Mouse (Mus musculus) embryonic facial prominence, embryonic 12.5 days (tissue): Measurements from ENCODE around the gene Pepd. TPM values are rescaled to one million over a fixed set of nuclear protein-coding genes. Genes with fewer than 3 reads are reported as not detected.

Experiments used
- ATAC-seq: fragments of 200-750 bp; cut with Nextera tagmentation; 2 replicates; pipeline ENCODE4 v1.8.0; 2017; ENCODE audit not compliant: insufficient number of reproducible peaks, insufficient read depth, low FRiP score, low TSS enrichment
- H3K27ac ChIP-seq: fragments of 300-500 bp; sonication (generic); 2 replicates; pipeline ENCODE4 v1.5.1; 2016; ENCODE audit warnings: mild to moderate bottlenecking
- H3K27me3 ChIP-seq: fragments of 300-500 bp; sonication (generic); 2 replicates; pipeline ENCODE4 v1.6.1; 2016; ENCODE audit warnings: mild to moderate bottlenecking, moderate library complexity
- H3K36me3 ChIP-seq: fragments of 300-500 bp; sonication (generic); 2 replicates; pipeline ENCODE4 v1.6.1; 2016; ENCODE audit warnings: mild to moderate bottlenecking
- H3K4me1 ChIP-seq: fragments of 300-500 bp; sonication (generic); 2 replicates; pipeline ENCODE4 v1.6.1; 2016
- H3K4me2 ChIP-seq: fragments of 300-500 bp; sonication (generic); replicated peaks from 2 replicates; pipeline ENCODE4 v1.6.1; 2016; ENCODE audit warnings: mild to moderate bottlenecking, moderate library complexity
- H3K4me3 ChIP-seq: fragments of 300-500 bp; sonication (generic); 2 replicates; pipeline ENCODE4 v1.5.1; 2016; ENCODE audit warnings: mild to moderate bottlenecking
- H3K9ac ChIP-seq: fragments of 300-500 bp; sonication (generic); 2 replicates; pipeline ENCODE4 v1.6.1; 2016; ENCODE audit warnings: mild to moderate bottlenecking, moderate library complexity
- H3K9me3 ChIP-seq: fragments of 300-500 bp; sonication (generic); 2 replicates; pipeline ENCODE4 v1.6.1; 2016; ENCODE audit warnings: mild to moderate bottlenecking, moderate library complexity
- WGBS: fragments of 180-500 bp; shearing (Covaris S2); methylation state at CpG from one replicate; pipeline ENCODE4 v1.1.7; 2016; 5-methylcytosine and 5-hydroxymethylcytosine counted together
- polyA plus RNA-seq: library from polyadenylated mRNA; unstranded; fragments of >200 nt; fragmentation: Nextera tagmentation; extraction: Ambion mirVana; gene quantifications from 2 replicates; pipeline ENCODE4 v1.2.1, GENCODE M21; 2016

Pepd gene
- polyA plus RNA-seq, 1 experiment from 2014 or later: 62.9 TPM

DNA sequence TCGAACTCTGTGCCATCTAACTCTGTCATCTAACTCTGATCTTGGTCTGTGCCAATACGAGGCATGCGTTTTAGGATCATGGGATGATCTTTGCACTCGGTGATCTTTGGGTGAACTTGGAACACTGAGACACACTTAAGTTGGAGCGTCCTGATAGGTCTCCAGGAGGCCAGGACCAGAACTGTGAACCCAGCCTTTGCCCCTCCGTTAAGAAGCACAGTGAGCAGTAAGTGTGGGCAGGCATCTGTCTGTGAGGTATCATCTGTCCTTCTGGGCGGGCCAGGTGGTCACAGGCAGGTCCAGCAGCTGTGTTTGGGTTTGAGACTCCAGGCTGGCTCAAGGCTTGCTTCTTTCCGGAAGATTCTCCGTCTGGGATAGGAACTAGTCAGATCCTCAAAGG, 1.8 kb downstream of the Pepd start:
- no peaks in the 10 kb centered on the region for H3K27me3 ChIP-seq
- ATAC-seq: no peak
- no peak overlapping the region for H3K27ac ChIP-seq
- no peak overlapping the region for H3K4me2 ChIP-seq
- 94% methylated on average over 9 of the region's 9 CpGs for WGBS
- no peaks in the 10 kb centered on the region for H3K9me3 ChIP-seq
- H3K4me1 ChIP-seq: peaks cover 7% of the 10 kb centered on the region
- no peak overlapping the region for H3K4me3 ChIP-seq
- H3K9ac ChIP-seq: no peak overlapping the region
- H3K36me3 ChIP-seq: no peaks in the 10 kb centered on the region

DNA sequence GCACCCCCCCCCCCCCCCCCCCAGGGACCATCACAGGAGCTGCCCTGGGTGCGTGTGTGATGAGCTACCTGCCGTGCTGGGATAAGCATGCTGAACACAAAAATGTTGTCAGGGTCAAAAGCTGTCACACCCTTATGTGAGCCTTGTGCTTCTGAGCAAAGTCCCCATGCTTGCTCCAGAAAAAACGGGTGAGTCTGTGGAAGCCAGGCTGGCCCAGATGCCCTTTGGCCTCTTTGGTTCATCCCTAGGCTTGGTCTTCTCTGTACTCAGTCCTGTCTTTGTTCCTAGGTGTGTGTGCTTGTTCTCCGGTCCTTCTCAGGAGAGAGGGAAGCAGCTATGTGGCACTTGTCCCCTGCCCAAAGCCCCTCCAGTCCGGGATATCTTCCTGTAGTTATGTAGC, 3.4 kb downstream of the Pepd start:
- Histone ChIP-seq H3K27ac (no peak overlapping the region), H3K36me3 (no peaks in the 10 kb centered on the region), H3K9ac (no peak overlapping the region), H3K27me3 (no peaks in the 10 kb centered on the region), H3K9me3 (no peaks in the 10 kb centered on the region), H3K4me2 (no peak overlapping the region), H3K4me3 (no peak overlapping the region), H3K4me1 (peaks cover 7% of the 10 kb centered on the region)
- no peak for ATAC-seq
- WGBS: 86% methylated on average over 5 of the region's 5 CpGs

DNA sequence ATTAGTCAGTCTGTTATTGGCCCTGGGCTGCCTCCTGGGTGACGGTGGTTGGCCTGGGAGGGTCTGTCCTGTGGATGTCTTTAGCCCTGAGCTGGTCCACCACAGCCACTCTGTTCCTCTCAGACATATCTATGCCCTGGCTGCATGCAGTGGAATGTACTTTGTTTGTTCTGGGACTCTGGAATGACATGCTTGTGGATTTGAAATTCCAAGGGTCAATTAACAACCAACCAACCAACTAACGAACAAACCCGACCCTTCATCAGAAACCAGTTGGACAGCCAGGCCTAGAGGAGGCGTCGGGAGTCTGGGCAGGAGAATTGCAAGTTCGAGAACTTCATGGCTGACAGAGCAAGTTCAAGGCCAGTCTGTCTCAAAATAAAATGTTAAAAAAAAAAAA, 5.4 kb downstream of the Pepd start:
- Histone ChIP-seq H3K27ac (no peak overlapping the region), H3K4me2 (no peak overlapping the region), H3K27me3 (no peaks in the 10 kb centered on the region), H3K4me3 (no peak overlapping the region), H3K9ac (no peak overlapping the region), H3K36me3 (no peaks in the 10 kb centered on the region), H3K4me1 (peaks cover 7% of the 10 kb centered on the region), H3K9me3 (no peaks in the 10 kb centered on the region)
- WGBS: 72% methylated on average over 6 of the region's 6 CpGs
- no peak for ATAC-seq

DNA sequence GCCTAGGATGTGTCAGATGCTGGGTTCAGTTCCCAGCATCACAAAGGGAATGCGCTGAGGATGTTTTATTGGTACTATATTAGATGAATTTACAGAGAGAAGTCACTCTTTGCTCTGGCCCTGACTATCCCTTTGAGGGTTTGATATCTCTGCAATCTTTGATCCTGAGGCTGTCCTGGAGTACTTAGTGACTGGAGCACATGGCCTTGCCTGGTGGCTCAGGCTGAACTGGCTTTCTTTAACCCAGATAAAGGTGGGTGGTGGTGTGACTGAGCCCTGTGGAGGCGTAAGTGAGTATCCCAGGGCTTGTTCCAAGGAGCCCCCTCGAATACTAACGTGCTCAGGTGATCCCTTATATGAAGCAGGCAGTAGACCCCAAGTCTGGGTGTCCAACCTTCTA, 5.8 kb downstream of the Pepd start:
- no peaks in the 10 kb centered on the region for H3K9me3 ChIP-seq
- no peak overlapping the region for H3K4me3 ChIP-seq
- no peaks in the 10 kb centered on the region; the same call in 1 of the 2 replicates for H3K36me3 ChIP-seq
- H3K9ac ChIP-seq: no peak overlapping the region
- H3K4me2 ChIP-seq: no peak overlapping the region
- 96% methylated on average over 4 of the region's 4 CpGs for WGBS
- H3K27ac ChIP-seq: no peak overlapping the region
- no peaks in the 10 kb centered on the region for H3K27me3 ChIP-seq
- peaks cover 4% of the 10 kb centered on the region for H3K4me1 ChIP-seq
- no peak for ATAC-seq

DNA sequence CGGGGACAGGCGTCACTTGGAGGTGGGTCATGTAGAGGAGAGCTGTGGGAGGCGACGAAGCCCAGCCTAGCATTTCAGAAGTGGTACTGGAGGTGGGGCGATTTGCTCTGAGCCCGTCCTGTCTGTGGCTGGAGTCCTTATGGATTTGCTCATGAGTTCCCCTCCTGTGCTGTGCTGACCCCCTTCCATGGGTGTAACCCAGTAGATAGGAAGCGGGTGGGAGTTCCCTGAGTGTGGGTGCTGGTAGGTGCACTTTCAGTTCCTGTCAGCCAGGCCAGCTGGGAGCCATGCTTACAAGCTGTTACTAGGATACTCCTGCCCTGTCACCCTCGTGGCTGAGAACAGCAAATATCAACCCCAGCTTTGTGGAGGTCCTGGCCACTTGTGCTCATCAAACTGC, 6.2 kb downstream of the Pepd start:
- WGBS: 91% methylated on average over 8 of the region's 8 CpGs
- Histone ChIP-seq H3K27ac (no peak overlapping the region), H3K9ac (no peak overlapping the region), H3K27me3 (no peaks in the 10 kb centered on the region), H3K9me3 (no peaks in the 10 kb centered on the region), H3K4me1 (no peaks in the 10 kb centered on the region), H3K4me3 (no peak overlapping the region), H3K4me2 (no peak overlapping the region), H3K36me3 (no peaks in the 10 kb centered on the region; the same call in 1 of the 2 replicates)
- ATAC-seq: no peak

DNA sequence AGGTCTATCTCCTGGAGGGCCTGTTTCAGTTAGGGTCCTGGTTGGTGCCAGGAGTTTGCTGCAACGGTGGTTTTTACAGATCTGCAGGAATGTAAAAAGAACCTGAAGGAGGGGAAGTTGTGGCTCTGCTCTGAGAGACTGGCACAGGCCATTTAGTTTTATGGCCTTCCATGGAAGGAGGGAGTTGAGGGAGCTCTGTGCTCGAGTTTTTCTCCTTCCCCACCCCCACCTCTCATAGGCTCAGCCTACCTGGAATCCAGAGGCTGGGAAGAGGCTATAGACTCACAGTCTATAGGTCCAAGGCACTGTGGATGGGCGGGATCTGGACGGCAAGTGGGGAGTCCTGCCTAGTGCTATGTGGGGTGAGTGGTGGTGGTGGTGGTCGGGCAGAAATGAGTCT, 6.9 kb downstream of the Pepd start:
- Histone ChIP-seq H3K4me1 (no peaks in the 10 kb centered on the region), H3K4me2 (no peak overlapping the region), H3K36me3 (no peaks in the 10 kb centered on the region; the same call in 1 of the 2 replicates), H3K9me3 (no peaks in the 10 kb centered on the region), H3K9ac (no peak overlapping the region), H3K4me3 (no peak overlapping the region), H3K27me3 (no peaks in the 10 kb centered on the region), H3K27ac (no peak overlapping the region)
- WGBS: 77% methylated on average over 5 of the region's 5 CpGs
- no peak for ATAC-seq

DNA sequence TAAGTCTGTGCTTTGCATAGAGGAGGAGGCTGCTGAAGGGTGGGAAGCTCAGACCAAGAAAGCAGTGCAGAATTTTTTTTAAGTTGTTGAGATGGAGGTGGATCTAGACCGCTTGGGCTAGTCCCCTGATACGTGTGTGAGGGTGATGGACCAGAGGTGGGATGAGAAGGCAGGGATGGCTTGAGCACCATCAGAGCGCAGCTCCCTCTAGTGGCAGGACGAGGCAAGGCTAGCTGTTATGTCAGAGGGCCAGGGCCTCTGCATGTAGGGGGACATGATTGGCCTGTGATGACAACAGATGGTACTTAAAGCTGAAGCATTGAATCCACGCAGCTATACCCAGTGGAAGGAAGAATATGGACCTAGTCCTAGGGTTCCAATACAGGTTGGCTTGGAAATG, 7.6 kb downstream of the Pepd start:
- Histone ChIP-seq H3K9ac (no peak overlapping the region), H3K9me3 (no peaks in the 10 kb centered on the region), H3K4me2 (no peak overlapping the region), H3K4me3 (no peak overlapping the region), H3K4me1 (no peaks in the 10 kb centered on the region), H3K27ac (no peak overlapping the region), H3K36me3 (no peaks in the 10 kb centered on the region; the same call in 1 of the 2 replicates), H3K27me3 (no peaks in the 10 kb centered on the region)
- WGBS: 54% methylated on average over 5 of the region's 5 CpGs
- no peak for ATAC-seq

DNA sequence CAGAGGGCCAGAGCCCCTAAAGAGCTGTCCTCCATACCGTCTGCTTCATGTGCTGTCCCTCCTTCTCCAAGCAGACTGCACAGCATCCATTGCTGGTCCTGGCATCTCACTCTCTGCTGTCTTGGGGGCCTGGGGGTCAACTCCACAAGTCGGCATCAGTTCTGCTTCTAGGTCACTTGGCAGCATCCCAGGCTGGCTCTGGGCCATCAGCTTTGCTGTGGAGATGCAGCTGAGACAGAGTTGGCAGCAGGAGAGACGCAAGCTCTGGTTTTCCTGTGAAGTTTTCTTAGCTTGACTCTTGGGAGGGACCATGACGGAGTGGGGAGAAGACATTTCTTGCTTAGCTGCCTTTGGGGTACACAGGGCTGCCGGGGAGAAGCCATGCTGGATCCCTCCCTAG, 13.0 kb downstream of the Pepd start:
- Histone ChIP-seq H3K27me3 (no peaks in the 10 kb centered on the region), H3K4me3 (no peak overlapping the region), H3K27ac (no peak overlapping the region), H3K9ac (no peak overlapping the region), H3K9me3 (no peaks in the 10 kb centered on the region), H3K4me2 (no peak overlapping the region), H3K36me3 (peaks cover 13% of the 10 kb centered on the region), H3K4me1 (peaks cover 13% of the 10 kb centered on the region)
- WGBS: 82% methylated on average over 5 of the region's 5 CpGs
- ATAC-seq: no peak

DNA sequence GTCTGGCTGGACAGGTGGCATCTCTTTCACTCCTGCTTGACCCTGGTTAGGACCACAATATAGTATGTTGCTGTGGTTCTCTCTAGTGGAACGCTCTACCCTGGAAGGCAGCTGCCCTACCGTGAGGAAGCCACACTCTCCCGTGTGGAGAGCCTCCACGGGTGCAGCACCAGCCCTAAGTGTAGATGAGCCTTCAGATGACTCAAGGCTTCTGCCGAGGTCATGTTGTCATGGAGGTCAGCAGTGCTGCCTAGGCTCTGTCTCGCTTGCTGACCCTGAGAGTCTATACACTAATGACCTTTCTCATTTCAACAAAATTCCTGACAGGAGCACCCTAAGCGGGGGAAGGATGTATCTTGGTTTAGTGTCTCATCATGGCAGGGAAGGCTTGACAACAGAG, 13.8 kb downstream of the Pepd start:
- Histone ChIP-seq H3K4me3 (no peak overlapping the region), H3K4me2 (no peak overlapping the region), H3K9ac (no peak overlapping the region), H3K9me3 (no peaks in the 10 kb centered on the region), H3K27me3 (no peaks in the 10 kb centered on the region), H3K27ac (no peak overlapping the region), H3K36me3 (peaks cover 13% of the 10 kb centered on the region), H3K4me1 (peaks cover 16% of the 10 kb centered on the region)
- WGBS: 89% methylated on average over 7 of the region's 7 CpGs
- no peak for ATAC-seq

DNA sequence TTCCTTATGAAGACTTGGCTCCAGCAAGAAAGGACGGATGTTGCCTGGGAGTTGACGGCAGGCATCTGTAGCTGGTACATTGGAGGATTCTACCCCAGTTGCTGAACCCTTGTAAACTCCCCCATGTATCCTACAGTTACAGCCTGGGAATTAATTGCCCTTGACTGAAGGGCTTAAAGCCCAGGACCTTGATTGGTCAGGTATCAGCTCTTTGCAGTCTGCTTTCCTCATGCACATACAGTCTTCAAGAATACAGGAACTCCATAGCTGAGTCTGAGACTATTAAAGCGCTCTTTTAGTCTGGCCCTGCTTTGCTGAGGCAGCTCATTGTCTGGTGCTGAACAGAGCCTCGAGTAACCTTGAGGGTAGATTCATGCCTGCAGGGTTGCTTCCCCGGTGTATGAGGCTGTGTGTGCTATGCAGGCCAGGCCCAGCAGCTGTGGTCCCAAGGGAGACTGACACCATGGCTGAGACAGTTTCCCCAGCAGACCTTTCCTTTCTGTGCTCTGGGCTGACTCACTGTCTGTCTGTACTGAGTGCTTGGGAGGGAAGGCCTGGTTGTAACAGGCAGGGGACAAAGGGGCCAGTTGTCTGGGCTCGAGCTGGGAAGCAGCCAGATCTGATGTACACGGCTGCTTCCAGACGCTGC, 17.6 kb downstream of the Pepd start:
- peak; percentile 70 for ATAC-seq
- Histone ChIP-seq H3K4me1 (peaks cover 16% of the 10 kb centered on the region), H3K4me2 (no peak overlapping the region), H3K9me3 (no peaks in the 10 kb centered on the region), H3K27me3 (no peaks in the 10 kb centered on the region), H3K36me3 (peaks cover 17% of the 10 kb centered on the region), H3K4me3 (no peak overlapping the region), H3K9ac (peak overlapping the region; percentile 30; the same call in 1 of the 2 replicates), H3K27ac (peak overlapping the region; percentile 85)
- WGBS: 34% methylated on average over 8 of the region's 8 CpGs

DNA sequence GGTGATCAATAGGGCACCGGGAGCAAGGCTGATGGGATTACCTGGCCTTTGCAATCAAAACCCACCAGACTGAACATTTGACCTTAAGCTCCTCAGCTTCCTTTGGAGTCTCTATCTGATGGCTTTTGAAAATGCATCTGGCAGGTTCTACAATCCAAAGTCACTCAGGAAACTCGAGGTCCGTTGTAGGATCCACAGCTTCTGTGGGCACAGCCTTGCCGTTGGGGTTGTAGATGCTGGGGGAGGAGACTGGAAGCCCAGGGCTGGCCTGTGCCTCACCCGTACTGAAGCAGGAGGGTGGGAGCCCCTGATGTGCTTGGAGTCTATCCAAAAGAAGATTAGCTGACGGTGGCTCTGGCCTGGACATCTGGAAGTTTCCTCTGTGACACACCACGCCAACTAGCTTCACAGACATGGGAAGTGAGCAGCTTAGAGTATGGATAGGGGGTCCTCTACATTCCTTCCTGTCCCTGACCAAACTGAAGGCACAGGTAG, 18.1 kb downstream of the Pepd start:
- Histone ChIP-seq H3K9me3 (no peaks in the 10 kb centered on the region), H3K27ac (peak overlapping the region; percentile 85), H3K4me2 (no peak overlapping the region), H3K36me3 (peaks cover 21% of the 10 kb centered on the region), H3K4me1 (peaks cover 16% of the 10 kb centered on the region), H3K9ac (no peak overlapping the region), H3K27me3 (no peaks in the 10 kb centered on the region), H3K4me3 (no peak overlapping the region)
- no peak; the same call in 1 of the 2 replicates for ATAC-seq
- WGBS: 52% methylated on average over 7 of the region's 7 CpGs

DNA sequence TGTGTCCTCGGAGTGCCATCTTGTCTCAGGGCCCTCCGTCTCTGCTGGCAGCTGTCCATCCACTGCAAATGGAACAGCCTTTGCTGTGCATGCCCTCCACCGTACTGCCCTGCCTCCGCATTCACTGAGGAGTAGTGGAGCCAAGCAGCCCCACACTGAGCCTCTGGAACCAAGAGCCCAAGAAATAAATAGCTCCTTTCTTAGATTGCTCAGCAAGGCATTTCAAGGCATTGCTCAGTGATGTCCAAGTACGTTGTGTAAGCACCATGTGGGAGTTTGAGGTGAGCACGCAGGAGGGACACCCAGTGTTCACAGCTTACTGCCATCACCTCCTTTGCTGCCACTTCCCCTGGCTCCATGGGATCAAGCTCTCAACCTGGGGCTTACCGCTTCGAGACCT, 20.5 kb downstream of the Pepd start:
- 91% methylated on average over 8 of the region's 8 CpGs for WGBS
- Histone ChIP-seq H3K9ac (no peak overlapping the region), H3K4me2 (no peak overlapping the region)

More for the DNA sequence above, 20.5 kb downstream of the Pepd start:
- H3K9me3 ChIP-seq: 0 out of 2 replicates have a peak, but pooled peaks cover 6% of the 10 kb centered on the region
- no peak for ATAC-seq
- no peak overlapping the region for H3K27ac ChIP-seq
- no peak overlapping the region for H3K4me3 ChIP-seq
- H3K4me1 ChIP-seq: peaks cover 16% of the 10 kb centered on the region
- peaks cover 23% of the 10 kb centered on the region for H3K36me3 ChIP-seq
- no peaks in the 10 kb centered on the region for H3K27me3 ChIP-seq
